Mouse (Mus musculus): ENCODE measurements around the gene Il12rb1.

- no peak for TF ChIP-seq POLR2A (IDR thresholded peaks at IDR 0.05; ENCODE audit: borderline replicate concordance, extremely low read depth, insufficient read depth, insufficient read length, poor library complexity, severe bottlenecking)
- no peak for TF ChIP-seq CTCF (IDR thresholded peaks at IDR 0.05; ENCODE audit: borderline replicate concordance, extremely low read depth, insufficient read depth, insufficient read length)
Measured at GRCm38 (mm10) chr8:70834071-70834470, 25.8 kb downstream of the Il12rb1 start.

Data from brain, embryonic 14.5 days (tissue).